Mouse (Mus musculus): ENCODE results near the gene Dnmt3c. TPM values are rescaled to one million over a fixed set of nuclear protein-coding genes. Genes with fewer than 3 reads are reported as not detected.

The Dnmt3c gene
- polyA plus RNA-seq, 1 experiment, result not detected

DNA sequence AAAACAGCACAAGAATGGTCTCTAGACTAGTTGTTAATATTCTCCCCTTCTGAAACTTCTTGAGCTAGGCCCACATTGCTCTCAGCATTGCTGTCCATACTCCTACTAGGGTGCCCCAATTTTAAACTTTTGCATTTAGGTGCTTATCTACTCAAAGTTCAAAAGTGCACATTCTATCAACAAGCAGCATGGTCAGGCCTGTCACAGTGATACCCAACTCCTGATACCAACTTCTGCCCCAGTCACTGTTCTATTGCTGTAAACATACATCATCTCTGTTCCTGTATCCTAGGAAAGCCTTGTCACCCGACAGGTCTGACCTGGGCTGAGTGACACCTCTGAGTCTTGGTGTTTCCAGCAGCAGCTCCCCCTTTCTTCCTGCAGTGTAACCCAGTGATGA lies 26.6 kb downstream of the Dnmt3c start:
- H3K36me3 ChIP-seq (ENCODE audit: control insufficient read depth, insufficient read depth, low read length), result no peaks in the 10 kb centered on the region
- H3K4me3 ChIP-seq (ENCODE audit: insufficient read depth, low read depth, low read length), result no peak overlapping the region
- H3K27ac ChIP-seq (ENCODE audit: insufficient read depth, low read depth, low read length), result no peak overlapping the region
- H3K4me1 ChIP-seq (ENCODE audit: control insufficient read depth, insufficient read depth, low read length), result no peaks in the 10 kb centered on the region
- 89% methylated on average over 1 of the region's 1 CpGs for WGBS
- TF ChIP-seq CTCF (conservative IDR thresholded peaks at IDR 0.05; ENCODE audit: insufficient read depth, insufficient read length, low read depth, low read length), result no peak
- no peak for TF ChIP-seq POLR2A (IDR thresholded peaks at IDR 0.05; ENCODE audit: low read depth, low read length)
- no peaks in the 10 kb centered on the region for H3K27me3 ChIP-seq (replicated peaks; ENCODE audit: control insufficient read depth, insufficient read depth, low read length)
- DNase-seq, result no peak

DNA sequence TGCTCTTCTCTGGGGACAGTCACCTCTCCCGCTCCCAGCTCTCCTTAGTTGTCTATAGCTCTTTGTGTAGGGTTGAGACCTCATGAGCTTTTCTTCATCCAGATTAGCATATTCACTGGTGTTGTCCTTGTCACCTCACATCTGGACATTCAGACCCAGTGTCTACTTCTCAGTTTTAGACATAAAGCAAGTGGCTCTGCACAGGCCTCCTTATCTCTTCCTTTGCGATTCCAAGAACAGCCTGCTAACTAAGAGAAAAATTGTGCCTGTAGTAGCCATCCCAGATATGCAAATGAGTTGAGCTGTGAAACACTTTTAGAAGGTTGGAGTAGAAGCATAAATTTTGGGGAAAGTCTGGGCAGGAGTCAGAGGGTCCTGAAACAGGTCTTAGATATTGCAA lies 28.0 kb downstream of the Dnmt3c start:
- H3K4me1 ChIP-seq (ENCODE audit: control insufficient read depth, insufficient read depth, low read length), result no peaks in the 10 kb centered on the region
- WGBS, result 95% methylated on average over 2 of the region's 2 CpGs
- TF ChIP-seq POLR2A (IDR thresholded peaks at IDR 0.05; ENCODE audit: low read depth, low read length) (no peak), CTCF (conservative IDR thresholded peaks at IDR 0.05; ENCODE audit: insufficient read depth, insufficient read length, low read depth, low read length) (no peak)
- DNase-seq, result no peak
- no peak overlapping the region for H3K27ac ChIP-seq (ENCODE audit: insufficient read depth, low read depth, low read length)
- H3K4me3 ChIP-seq (ENCODE audit: insufficient read depth, low read depth, low read length), result no peak overlapping the region
- H3K36me3 ChIP-seq (ENCODE audit: control insufficient read depth, insufficient read depth, low read length), result no peaks in the 10 kb centered on the region
- H3K27me3 ChIP-seq (replicated peaks; ENCODE audit: control insufficient read depth, insufficient read depth, low read length), result no peaks in the 10 kb centered on the region

DNA sequence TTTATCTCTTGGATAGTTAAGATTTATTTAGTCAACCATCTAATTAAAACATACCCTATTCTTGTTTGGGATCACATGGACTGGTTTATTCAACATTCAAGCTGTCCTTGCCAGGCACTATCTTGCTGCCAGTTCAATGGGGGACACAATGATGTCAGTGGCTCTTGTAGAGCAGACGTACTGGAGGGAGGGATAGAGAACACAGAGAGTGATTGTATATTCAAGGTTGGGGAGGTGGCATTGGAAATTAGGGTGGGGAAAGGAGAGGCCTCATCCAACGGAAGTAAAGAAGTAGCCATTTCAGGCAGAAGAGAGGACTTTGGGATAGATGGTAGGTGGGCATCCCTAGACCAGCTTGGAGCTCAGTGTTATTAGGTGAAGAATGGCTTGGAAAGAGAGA lies 28.4 kb downstream of the Dnmt3c start:
- H3K36me3 ChIP-seq (ENCODE audit: control insufficient read depth, insufficient read depth, low read length), result no peaks in the 10 kb centered on the region
- no peaks in the 10 kb centered on the region for H3K27me3 ChIP-seq (replicated peaks; ENCODE audit: control insufficient read depth, insufficient read depth, low read length)
- TF ChIP-seq CTCF (conservative IDR thresholded peaks at IDR 0.05; ENCODE audit: insufficient read depth, insufficient read length, low read depth, low read length), result no peak
- no peak for TF ChIP-seq POLR2A (IDR thresholded peaks at IDR 0.05; ENCODE audit: low read depth, low read length)
- 92% methylated on average over 2 of the region's 2 CpGs for WGBS
- DNase-seq, result no peak
- H3K27ac ChIP-seq (ENCODE audit: insufficient read depth, low read depth, low read length), result no peak overlapping the region
- H3K4me1 ChIP-seq (ENCODE audit: control insufficient read depth, insufficient read depth, low read length), result no peaks in the 10 kb centered on the region
- H3K4me3 ChIP-seq (ENCODE audit: insufficient read depth, low read depth, low read length), result no peak overlapping the region

DNA sequence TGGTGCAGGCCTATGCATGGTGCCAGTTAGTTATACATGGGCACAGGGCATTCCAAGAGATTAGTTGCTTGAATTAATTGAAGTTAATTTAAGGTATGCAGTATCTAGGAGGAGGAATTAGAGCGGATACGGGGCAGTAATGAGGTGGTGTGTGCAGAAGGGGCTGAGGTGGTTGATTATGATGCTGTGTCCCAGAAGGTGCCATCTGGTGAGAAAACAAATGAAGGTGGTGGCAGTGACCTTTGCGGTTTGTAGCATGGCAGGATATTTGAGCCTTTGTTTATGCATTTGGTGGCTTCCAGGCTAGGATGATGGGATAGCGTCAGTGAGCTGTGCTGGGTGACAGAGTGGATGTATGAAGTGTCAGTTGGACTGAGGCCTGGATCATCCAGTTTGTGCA lies 28.8 kb downstream of the Dnmt3c start:
- no peak for TF ChIP-seq CTCF (conservative IDR thresholded peaks at IDR 0.05; ENCODE audit: insufficient read depth, insufficient read length, low read depth, low read length)
- no peak for TF ChIP-seq POLR2A (IDR thresholded peaks at IDR 0.05; ENCODE audit: low read depth, low read length)
- H3K27ac ChIP-seq (ENCODE audit: insufficient read depth, low read depth, low read length), result no peak overlapping the region
- DNase-seq, result no peak
- no peaks in the 10 kb centered on the region for H3K36me3 ChIP-seq (ENCODE audit: control insufficient read depth, insufficient read depth, low read length)
- no peaks in the 10 kb centered on the region for H3K4me1 ChIP-seq (ENCODE audit: control insufficient read depth, insufficient read depth, low read length)
- H3K27me3 ChIP-seq (replicated peaks; ENCODE audit: control insufficient read depth, insufficient read depth, low read length), result no peaks in the 10 kb centered on the region
- 82% methylated on average over 4 of the region's 4 CpGs for WGBS
- H3K4me3 ChIP-seq (ENCODE audit: insufficient read depth, low read depth, low read length), result no peak overlapping the region

DNA sequence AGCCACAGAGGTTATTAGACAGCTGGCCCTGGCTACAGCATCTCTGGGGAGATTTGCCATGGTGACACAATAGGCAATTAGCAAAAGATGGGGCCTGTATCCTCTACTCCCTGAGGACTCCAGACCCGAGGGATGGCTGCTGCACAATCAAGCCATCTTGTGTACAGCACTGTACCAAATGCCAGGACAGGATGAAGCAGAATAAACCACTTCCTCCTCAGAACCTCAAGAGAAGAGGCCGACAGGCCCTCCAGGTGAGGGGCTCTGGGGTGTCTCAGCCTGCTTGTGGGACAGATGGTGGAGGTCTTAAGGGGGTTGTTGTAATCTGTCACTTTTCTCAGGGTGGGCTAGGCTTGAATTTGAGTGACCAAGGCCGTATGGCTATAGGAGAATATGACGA lies 37.6 kb downstream of the Dnmt3c start:
- Histone ChIP-seq H3K4me1 (ENCODE audit: control insufficient read depth, insufficient read depth, low read length) (no peaks in the 10 kb centered on the region), H3K36me3 (ENCODE audit: control insufficient read depth, insufficient read depth, low read length) (no peaks in the 10 kb centered on the region), H3K27ac (ENCODE audit: insufficient read depth, low read depth, low read length) (no peak overlapping the region), H3K27me3 (replicated peaks; ENCODE audit: control insufficient read depth, insufficient read depth, low read length) (no peaks in the 10 kb centered on the region), H3K4me3 (ENCODE audit: insufficient read depth, low read depth, low read length) (no peak overlapping the region)
- no peak for DNase-seq
- WGBS, result 83% methylated on average over 4 of the region's 4 CpGs
- no peak for TF ChIP-seq CTCF (conservative IDR thresholded peaks at IDR 0.05; ENCODE audit: insufficient read depth, insufficient read length, low read depth, low read length)
- no peak for TF ChIP-seq POLR2A (IDR thresholded peaks at IDR 0.05; ENCODE audit: low read depth, low read length)

DNA sequence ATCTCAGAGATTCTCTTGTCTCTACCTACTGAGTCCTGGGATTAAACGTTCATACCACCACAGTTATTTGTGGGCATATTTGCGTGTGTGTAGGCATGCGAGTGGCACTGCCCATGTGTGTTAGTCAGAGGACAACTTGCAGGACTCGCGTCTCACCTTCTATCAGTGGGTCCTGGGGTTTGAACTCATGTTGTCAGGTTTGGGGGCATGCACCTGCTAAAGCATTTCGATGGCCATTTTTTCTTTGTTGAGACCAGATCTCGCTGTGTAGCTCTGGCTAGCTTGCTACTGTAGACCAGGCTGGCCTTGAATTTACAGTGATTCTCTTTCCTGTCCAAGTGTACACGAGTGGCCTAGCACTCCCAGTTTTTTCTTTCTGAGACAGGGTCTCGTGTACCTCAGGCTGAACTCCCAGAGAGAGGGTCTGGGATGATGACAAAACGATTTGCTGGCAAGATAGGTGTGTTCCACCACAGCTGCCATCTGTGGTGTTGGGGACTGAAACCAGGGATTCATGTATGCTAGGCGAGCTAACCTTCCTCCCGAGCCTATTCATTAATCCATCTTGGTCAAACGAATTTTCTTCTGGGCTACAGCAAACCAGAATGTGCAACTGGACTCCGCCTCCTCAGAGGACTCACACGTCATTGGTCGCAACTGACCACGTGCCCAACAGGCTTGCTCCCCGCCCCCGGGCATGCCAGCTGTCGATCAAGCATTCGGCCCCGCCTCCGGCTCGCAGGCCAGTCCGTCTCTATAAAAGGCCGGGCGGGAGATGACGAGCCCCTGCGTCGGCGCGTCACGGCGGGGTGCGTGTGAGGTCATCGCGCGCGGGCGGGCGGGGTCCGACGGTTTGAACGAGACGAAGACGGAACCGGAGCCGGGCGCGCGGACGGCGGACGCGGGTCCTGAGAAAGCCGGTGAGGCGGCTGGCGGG lies 44.3 kb downstream of the Dnmt3c start, which contains the start of gene Mapre1:
Gene Mapre1, plus strand, starts transcription at position 775 of the 937 bp plus-strand sequence.
- WGBS, result 11% methylated on average over 58 of the region's 58 CpGs
- no peak for TF ChIP-seq CTCF (conservative IDR thresholded peaks at IDR 0.05; ENCODE audit: insufficient read depth, insufficient read length, low read depth, low read length)
- TF ChIP-seq POLR2A (IDR thresholded peaks at IDR 0.05; ENCODE audit: low read depth, low read length), result no peak
- Histone ChIP-seq H3K4me1 (ENCODE audit: control insufficient read depth, insufficient read depth, low read length) (peaks cover 22% of the 10 kb centered on the region), H3K27me3 (replicated peaks; ENCODE audit: control insufficient read depth, insufficient read depth, low read length) (no peaks in the 10 kb centered on the region), H3K4me3 (ENCODE audit: insufficient read depth, low read depth, low read length) (peak within 1 kb of the TSS; percentile 96), H3K27ac (ENCODE audit: insufficient read depth, low read depth, low read length) (peak within 1 kb of the TSS; percentile 71), H3K36me3 (ENCODE audit: control insufficient read depth, insufficient read depth, low read length) (no peaks in the 10 kb centered on the region)
- DNase-seq, result peak; percentile 100

DNA sequence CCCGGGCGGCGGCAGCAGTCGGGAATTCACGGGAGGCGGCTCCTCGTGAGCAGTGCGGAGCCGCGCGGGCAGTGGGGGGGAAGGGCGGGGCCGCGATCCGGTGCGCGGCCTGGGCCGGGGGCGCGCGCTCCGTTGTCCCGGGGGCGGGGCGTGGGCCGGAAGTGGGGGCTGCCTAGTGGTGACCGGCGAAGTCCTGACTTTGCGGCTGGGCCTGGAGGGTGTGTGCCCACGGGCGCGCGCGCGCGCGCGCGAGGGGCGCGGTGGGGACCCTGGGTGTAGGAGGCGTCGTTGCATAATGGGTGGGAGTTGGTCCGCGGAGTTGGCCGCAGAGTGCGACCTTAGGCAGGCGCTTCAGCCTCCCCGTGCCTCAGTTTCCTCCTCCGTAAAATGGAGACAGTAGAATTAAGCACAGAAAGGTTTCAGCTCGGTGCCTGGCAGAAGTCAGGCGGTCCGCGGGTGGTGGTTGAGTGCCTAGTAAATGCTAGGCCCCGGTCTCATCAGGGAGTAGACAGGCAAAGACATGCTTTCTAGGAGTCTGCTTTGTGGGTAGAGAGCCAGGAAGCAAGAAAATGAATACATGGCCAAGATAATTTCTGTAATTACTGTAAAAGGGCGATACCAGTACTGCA lies 45.1 kb downstream of the Dnmt3c start:
- H3K4me1 ChIP-seq (ENCODE audit: control insufficient read depth, insufficient read depth, low read length), result peaks cover 22% of the 10 kb centered on the region
- DNase-seq, result no peak
- peak overlapping the region; percentile 71 for H3K27ac ChIP-seq (ENCODE audit: insufficient read depth, low read depth, low read length)
- no peaks in the 10 kb centered on the region for H3K27me3 ChIP-seq (replicated peaks; ENCODE audit: control insufficient read depth, insufficient read depth, low read length)
- H3K4me3 ChIP-seq (ENCODE audit: insufficient read depth, low read depth, low read length), result peak overlapping the region; percentile 96
- no peaks in the 10 kb centered on the region for H3K36me3 ChIP-seq (ENCODE audit: control insufficient read depth, insufficient read depth, low read length)
- WGBS, result 1% methylated on average over 56 of the region's 56 CpGs
- TF ChIP-seq CTCF (conservative IDR thresholded peaks at IDR 0.05; ENCODE audit: insufficient read depth, insufficient read length, low read depth, low read length) (no peak), POLR2A (IDR thresholded peaks at IDR 0.05; ENCODE audit: low read depth, low read length) (no peak)
